Mouse (Mus musculus) small intestine, adult 2 months (tissue): ENCODE measurements around the gene Mex3a.

Source experiments
- CTCF ChIP-seq: fragments of 200-500 bp; IDR thresholded peaks from 2 replicates; pipeline ENCODE4 v1.5.1; 2012; ENCODE audit warnings: low read depth, mild to moderate bottlenecking, control low read depth, inconsistent platforms, low read length, moderate library complexity, mixed read lengths; ENCODE audit not compliant: insufficient replicate concordance, insufficient read length; ENCODE audit errors: extremely low read depth
- POLR2A ChIP-seq: fragments of 200-500 bp; IDR thresholded peaks from 2 replicates; pipeline ENCODE4 v1.6.1; 2012; ENCODE audit warnings: low read depth, mild to moderate bottlenecking, control low read depth, inconsistent platforms, low read length, moderate library complexity

DNA sequence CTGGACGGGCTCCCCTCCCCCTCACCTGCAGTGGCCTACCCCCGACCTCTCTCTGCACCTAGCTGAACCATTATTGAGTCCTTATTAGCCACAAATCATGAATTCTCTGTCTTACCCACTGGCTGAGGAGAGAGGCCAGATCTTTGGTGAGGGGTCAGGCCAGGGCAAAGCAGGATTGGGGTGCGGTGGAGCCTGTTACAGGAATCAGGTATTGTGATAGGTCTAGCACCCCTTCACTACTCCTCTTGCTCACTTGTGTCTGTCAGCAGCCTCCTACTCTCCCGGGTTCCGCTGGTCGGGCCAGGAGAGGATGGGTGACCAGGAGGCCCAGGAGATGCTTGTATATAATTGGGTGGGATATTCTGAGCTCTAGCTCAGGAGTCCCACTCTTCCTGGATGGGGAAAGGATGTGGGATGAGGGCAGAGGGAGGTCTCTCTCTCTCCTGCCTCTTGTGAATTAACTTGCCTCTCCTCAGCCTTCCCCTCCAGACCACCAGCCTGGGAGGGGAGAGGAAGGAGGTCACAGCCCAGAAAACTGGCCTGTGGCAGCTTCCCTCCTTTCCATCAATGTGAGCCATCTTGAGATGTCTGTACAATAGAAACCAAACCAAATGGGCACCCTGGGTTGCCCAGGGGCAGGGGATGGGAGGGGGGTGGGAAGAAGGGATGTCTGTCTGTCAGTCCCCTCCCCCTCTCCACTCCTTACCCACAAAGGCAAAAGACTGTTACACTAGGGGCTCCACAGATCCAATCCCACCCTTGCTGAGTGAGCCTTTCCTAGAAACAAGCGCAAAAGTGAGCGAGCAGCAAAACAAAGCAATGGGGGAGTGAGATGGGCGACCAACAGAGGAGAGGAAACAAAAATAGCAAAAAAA, 6.3 kb downstream of the Mex3a start:
- TF ChIP-seq POLR2A (no peak), CTCF (no peak)
